Mouse (Mus musculus) MEL (cell line): ENCODE measurements around the gene Zfp697. TPM values are rescaled to one million over a fixed set of nuclear protein-coding genes. Genes with fewer than 3 reads are reported as not detected.

Source experiments
- DNase-seq: peaks from one replicate; pipeline ENCODE4 v3.0.0; 2011; ENCODE audit warnings: low read depth, low spot score
- H3K27ac ChIP-seq: 2 replicates; pipeline ENCODE4 v1.5.1; 2012; ENCODE audit warnings: low read depth, mild to moderate bottlenecking, control low read depth, low read length, moderate library complexity; ENCODE audit not compliant: control insufficient read depth
- H3K27me3 ChIP-seq, 2 experiments: fragments of 150-350 bp in 1 of 2; sonication (generic) in 1 of 2; 2 replicates each; pipeline ENCODE4 v1.6.1; 2012; ENCODE audit warnings: low read length in 2 of 2, mild to moderate bottlenecking in 2 of 2, improper control_type of control experiment in 1 of 2, moderate library complexity in 1 of 2; ENCODE audit not compliant: insufficient read depth in 2 of 2, control insufficient read depth in 1 of 2
- H3K36me3 ChIP-seq, 2 experiments: 2 replicates each; pipeline ENCODE4 v1.6.1; 2012 to 2014; ENCODE audit warnings: low read length in 2 of 2, improper control_type of control experiment in 1 of 2, inconsistent platforms in 1 of 2, mild to moderate bottlenecking in 1 of 2; ENCODE audit not compliant: insufficient read depth in 2 of 2, control insufficient read depth in 1 of 2
- H3K4me1 ChIP-seq, 2 experiments: fragments of 150-350 bp in 1 of 2; sonication (generic) in 1 of 2; 2 replicates each; pipeline ENCODE4 v1.6.1; 2012; ENCODE audit warnings: low read length in 2 of 2, improper control_type of control experiment in 1 of 2, mild to moderate bottlenecking in 1 of 2; ENCODE audit not compliant: insufficient read depth in 2 of 2, control insufficient read depth in 1 of 2
- H3K4me3 ChIP-seq, 2 experiments: fragments of 150-350 bp in 1 of 2; sonication (generic) in 1 of 2; 2 replicates each; pipeline ENCODE4 v1.5.1; 2012; ENCODE audit warnings: low read depth in 2 of 2, low read length in 2 of 2, mild to moderate bottlenecking in 2 of 2, moderate library complexity in 2 of 2, control low read depth in 1 of 2, improper control_type of control experiment in 1 of 2; ENCODE audit not compliant: control insufficient read depth in 1 of 2, insufficient read depth in 1 of 2
- H3K79me2 ChIP-seq: 2 replicates; pipeline ENCODE4 v1.6.1; 2012; ENCODE audit warnings: mild to moderate bottlenecking, low read length, moderate library complexity; ENCODE audit not compliant: control insufficient read depth, poor library complexity, insufficient read depth
- H3K9ac ChIP-seq: 2 replicates; pipeline ENCODE4 v1.6.1; 2012; ENCODE audit warnings: low read depth, mild to moderate bottlenecking, control low read depth, low read length, moderate library complexity; ENCODE audit not compliant: control insufficient read depth, poor library complexity, severe bottlenecking
- H3K9me3 ChIP-seq: fragments of 150-350 bp; sonication (generic); replicated peaks from 2 replicates; pipeline ENCODE4 v1.6.1; 2012; ENCODE audit warnings: mild to moderate bottlenecking, low read length, improper control_type of control experiment, moderate library complexity; ENCODE audit not compliant: insufficient read depth
- ZC3H11A ChIP-seq: IDR thresholded peaks from 2 replicates; pipeline ENCODE4 v1.6.1; 2012; ENCODE audit warnings: low read depth, mild to moderate bottlenecking, inconsistent platforms, low read length, improper control_type of control experiment
- polyA plus RNA-seq, 2 experiments: library from polyadenylated mRNA; stranded (reverse) in 1 of 2; unstranded in 1 of 2; fragments of >175 nt in 1 of 2; fragments of >200 nt in 1 of 2; gene quantifications; 2 replicates each; pipeline versions ENCODE4 v1.2.1 to v1.2.4; 2012; ENCODE audit warnings: low replicate concordance in 2 of 2, low read depth in 1 of 2; ENCODE audit not compliant: insufficient read length in 2 of 2, insufficient read depth in 1 of 2, missing spikeins in 1 of 2
- total RNA-seq: library from RNA; depleted of rRNA; stranded (reverse); fragments of 300-350 nt; gene quantifications from 2 replicates; pipeline ENCODE4 v1.2.3, GENCODE M21; 2012; rRNA removed

The Zfp697 gene
- total and polyA plus RNA-seq, 3 experiments = 0.04 TPM; not detected in 2

- no peak overlapping the region for H3K4me3 ChIP-seq
- H3K27ac ChIP-seq = no peak overlapping the region
- no peaks in the 10 kb centered on the region for H3K4me1 ChIP-seq
- no peaks in the 10 kb centered on the region for H3K36me3 ChIP-seq
- no peaks in the 10 kb centered on the region for H3K79me2 ChIP-seq
- no peak for DNase-seq
- H3K27me3 ChIP-seq = no peaks in the 10 kb centered on the region
- no peak overlapping the region for H3K9ac ChIP-seq
- TF ChIP-seq ZC3H11A = no peak
- no peaks in the 10 kb centered on the region for H3K9me3 ChIP-seq
Measured at GRCm38 (mm10) chr3:98786551-98786950, 404.3 kb downstream of the Zfp697 start.

Other genes with a start within 250 kb of the Zfp697 start
- gene Adam30, start 221.8 kb upstream of the Zfp697 start, total RNA-seq = not detected in 2 replicates
- gene Adam30, start 221.8 kb upstream of the Zfp697 start, polyA plus RNA-seq = not detected
- not detected in 2 replicates for gene Reg4, start 160.3 kb upstream of the Zfp697 start, total RNA-seq
- not detected for gene Reg4, start 160.3 kb upstream of the Zfp697 start, polyA plus RNA-seq
- 0.12 and 0.20 TPM in 2 replicates for gene Hmgcs2, start 102.0 kb upstream of the Zfp697 start, total RNA-seq
- under 1 TPM in 1 of 2 experiments, not detected in 1; 0.81 TPM for gene Hmgcs2, start 102.0 kb upstream of the Zfp697 start, polyA plus RNA-seq
- gene Phgdh, start 42.5 kb upstream of the Zfp697 start, total RNA-seq = 247 and 310 TPM in 2 replicates
- 100 to 1,000 TPM in 1 of 2 experiments, not detected in 1; 303 TPM for gene Phgdh, start 42.5 kb upstream of the Zfp697 start, polyA plus RNA-seq
- not detected in 2 replicates for gene Gm4450, start 74.7 kb downstream of the Zfp697 start, total RNA-seq
- not detected for gene Gm4450, start 74.7 kb downstream of the Zfp697 start, polyA plus RNA-seq
- gene Hsd3b4, start 128.1 kb downstream of the Zfp697 start, total RNA-seq = not detected in 2 replicates
- gene Hsd3b4, start 128.1 kb downstream of the Zfp697 start, polyA plus RNA-seq = not detected
- gene Gm10681, start 206.3 kb downstream of the Zfp697 start, total RNA-seq = not detected in 2 replicates
- not detected for gene Gm10681, start 206.3 kb downstream of the Zfp697 start, polyA plus RNA-seq
- not detected in 2 replicates for gene Hsd3b5, start 247.8 kb downstream of the Zfp697 start, total RNA-seq
- gene Hsd3b5, start 247.8 kb downstream of the Zfp697 start, polyA plus RNA-seq = not detected